ENCODE assay signal across 25 mouse cellular contexts in genomic region chr15:80954861-80955260, GRCm38 (mm10). TPM values are rescaled to one million over a fixed set of nuclear protein-coding genes. Genes with fewer than 3 reads are reported as not detected.
A peak's percentile ranks its signal among the peaks of the same experiment; 100 is the strongest.
DNase-seq lines count a peak whose midpoint lies in the region; ATAC-seq lines count a peak whose summit lies in the region.
"Had no signal": no experiment of that assay in that cellular context is flagged by ENCODE, and none has a peak within 500 bp of the region (broad histone marks: within the 10 kb centered on the region; RNA-seq: fewer than 3 reads in every experiment).

No protein-coding gene starts in this region.

- no peaks in the 10 kb centered on the region for H3K27me3 ChIP-seq in midbrain, embryonic 11.5 days (ENCODE audit: control insufficient read depth, insufficient read depth, low read length)
- no peaks in the 10 kb centered on the region for H3K27me3 ChIP-seq in midbrain, embryonic 10.5 days (ENCODE audit: low read depth, poor library complexity, severe bottlenecking)
- no peaks in the 10 kb centered on the region for H3K27me3 ChIP-seq in hindbrain, embryonic 14.5 days (ENCODE audit: control insufficient read depth, insufficient read depth, low read length)
- H3K27me3 ChIP-seq: embryonic facial prominence, embryonic 12.5 days; embryonic facial prominence, embryonic 15.5 days; hindbrain, embryonic 13.5 days; Patski had no signal

- H3K27ac ChIP-seq in midbrain, embryonic 11.5 days (ENCODE audit: low read depth, low read length) = no peak overlapping the region
- H3K27ac ChIP-seq in midbrain, embryonic 10.5 days (replicated peaks) = no peak overlapping the region
- no peak overlapping the region for H3K27ac ChIP-seq in hindbrain, embryonic 14.5 days
- H3K27ac ChIP-seq: embryonic facial prominence, embryonic 12.5 days; embryonic facial prominence, embryonic 15.5 days; hindbrain, embryonic 13.5 days; hindbrain, postnatal 0 days had no signal

- peak; percentile 66; the same call in 1 of the 2 replicates for ATAC-seq in frontal cortex, adult (ENCODE audit: low TSS enrichment)
- no peak for ATAC-seq in midbrain, embryonic 11.5 days (ENCODE audit: low FRiP score)
- ATAC-seq in hindbrain, embryonic 14.5 days (ENCODE audit: low FRiP score) = no peak
- ATAC-seq: activated CD4-positive, CD25-positive, alpha-beta regulatory T cell, adult 4 months; forebrain, embryonic 14.5 days; forebrain, postnatal 0 days; hindbrain, postnatal 0 days; inflammation-experienced regulatory T-cells, adult 6 months; intestine, embryonic 16.5 days; Patski had no signal

- H3K9me3 ChIP-seq in midbrain, embryonic 11.5 days (ENCODE audit: control insufficient read depth, low read length) = no peaks in the 10 kb centered on the region
- no peaks in the 10 kb centered on the region for H3K9me3 ChIP-seq in midbrain, embryonic 10.5 days (replicated peaks)
- H3K9me3 ChIP-seq in hindbrain, embryonic 14.5 days (ENCODE audit: control insufficient read depth, low read length) = no peaks in the 10 kb centered on the region
- H3K9me3 ChIP-seq: embryonic facial prominence, embryonic 12.5 days; embryonic facial prominence, embryonic 15.5 days; G1E; hindbrain, embryonic 13.5 days had no signal

- peaks cover 3% of the 10 kb centered on the region; the same call in 1 of the 2 replicates for H3K4me1 ChIP-seq in midbrain, embryonic 11.5 days (ENCODE audit: control insufficient read depth, insufficient read depth, low read length)
- H3K4me1 ChIP-seq in midbrain, embryonic 10.5 days = peaks cover 16% of the 10 kb centered on the region
- 0 out of 2 replicates have a peak, but pooled peaks cover under 1% of the 10 kb centered on the region for H3K4me1 ChIP-seq in hindbrain, embryonic 14.5 days (replicated peaks; ENCODE audit: control insufficient read depth, insufficient read depth, low read length)

- no peak for DNase-seq in frontal cortex, postnatal 25 days (ENCODE audit: low spot score in 2 of 2)
- peak; percentile 12 for DNase-seq in midbrain, embryonic 11.5 days (ENCODE audit: low spot score, missing footprints)
- DNase-seq in midbrain, embryonic 10.5 days (ENCODE audit: low spot score) = no peak
- peak; percentile 53 for DNase-seq in ZHBTc4 (ENCODE audit: low read depth, low spot score)
- no peak for DNase-seq in urinary bladder, postnatal 4 days (ENCODE audit: low spot score in 2 of 2)
- DNase-seq in hindbrain, embryonic 14.5 days (ENCODE audit: low spot score) = no peak
- DNase-seq: adrenal gland, adult 8-10 months; adrenal gland, postnatal 25 days; cerebellum, adult 2 months; cerebellum, adult 9-11 months; cerebellum, postnatal 25 days; forebrain, postnatal 0 days; heart, adult 11 months had no signal

- H3K36me3 ChIP-seq in midbrain, embryonic 11.5 days (ENCODE audit: control insufficient read depth, insufficient read depth, low read length) = peaks cover 27% of the 10 kb centered on the region
- peaks cover 89% of the 10 kb centered on the region for H3K36me3 ChIP-seq in midbrain, embryonic 10.5 days
- H3K36me3 ChIP-seq in hindbrain, embryonic 14.5 days (replicated peaks; ENCODE audit: control insufficient read depth, insufficient read depth) = peaks cover 77% of the 10 kb centered on the region

- no peak overlapping the region for H3K9ac ChIP-seq in midbrain, embryonic 11.5 days (ENCODE audit: low read length)
- H3K9ac ChIP-seq in hindbrain, embryonic 14.5 days = no peak overlapping the region
- H3K9ac ChIP-seq: embryonic facial prominence, embryonic 12.5 days; embryonic facial prominence, embryonic 15.5 days; forebrain, postnatal 0 days; hindbrain, embryonic 13.5 days had no signal

- H3K4me2 ChIP-seq in midbrain, embryonic 11.5 days = no peak overlapping the region
- H3K4me2 ChIP-seq in hindbrain, embryonic 14.5 days (replicated peaks) = no peak overlapping the region
- H3K4me2 ChIP-seq: embryonic facial prominence, embryonic 12.5 days; embryonic facial prominence, embryonic 15.5 days; heart, embryonic 11.5 days; hindbrain, embryonic 13.5 days had no signal

- WGBS in midbrain, embryonic 11.5 days = 64% methylated on average over 3 of the region's 3 CpGs
- WGBS in midbrain, embryonic 10.5 days = 64% methylated on average over 3 of the region's 3 CpGs
- WGBS in hindbrain, embryonic 14.5 days = 82% methylated on average over 3 of the region's 3 CpGs

- no peak overlapping the region for H3K4me3 ChIP-seq in midbrain, embryonic 11.5 days (ENCODE audit: low read depth, low read length)
- H3K4me3 ChIP-seq in midbrain, embryonic 10.5 days = no peak overlapping the region
- no peak overlapping the region for H3K4me3 ChIP-seq in hindbrain, embryonic 14.5 days (replicated peaks; ENCODE audit: low read length)
- H3K4me3 ChIP-seq: embryonic facial prominence, embryonic 12.5 days; embryonic facial prominence, embryonic 15.5 days; hindbrain, embryonic 13.5 days had no signal

RNA-seq across cellular contexts. Expression of gene Adsl, which starts 6.6 kb away (rescaled TPM):
- polyA plus RNA-seq in midbrain, embryonic 11.5 days (2014; fragmentation: Nextera tagmentation; extraction: Ambion mirVana) = 158 and 162 TPM in 2 replicates
- 202 and 228 TPM in 2 replicates for polyA plus RNA-seq in midbrain, embryonic 10.5 days (2016; fragmentation: Nextera tagmentation; extraction: Ambion mirVana)
- 101 and 105 TPM in 2 replicates for polyA plus RNA-seq in hindbrain, embryonic 14.5 days (2014; fragmentation: Nextera tagmentation; extraction: Ambion mirVana)

RNA-seq across cellular contexts. Expression of gene Sgsm3, which starts 22.7 kb away (rescaled TPM):
- 22.3 and 26.8 TPM in 2 replicates for polyA plus RNA-seq in midbrain, embryonic 11.5 days (2014; fragmentation: Nextera tagmentation; extraction: Ambion mirVana)
- polyA plus RNA-seq in midbrain, embryonic 10.5 days (2016; fragmentation: Nextera tagmentation; extraction: Ambion mirVana) = 38.0 and 38.8 TPM in 2 replicates
- polyA plus RNA-seq in hindbrain, embryonic 14.5 days (2014; fragmentation: Nextera tagmentation; extraction: Ambion mirVana) = 54.3 and 61.8 TPM in 2 replicates

Comparison
In these comparisons a context has a peak if more than half of its experiments do, and no peak if none do; other contexts are left out.
1. DNase-seq: peak in midbrain, embryonic 11.5 days (single experiment) and ZHBTc4 (single experiment); none in frontal cortex, postnatal 25 days (0 of 2), midbrain, embryonic 10.5 days (single experiment), urinary bladder, postnatal 4 days (0 of 2) and hindbrain, embryonic 14.5 days (single experiment).